Mouse (Mus musculus): ENCODE data around the gene Sorbs1.

Sorbs1 gene

DNA sequence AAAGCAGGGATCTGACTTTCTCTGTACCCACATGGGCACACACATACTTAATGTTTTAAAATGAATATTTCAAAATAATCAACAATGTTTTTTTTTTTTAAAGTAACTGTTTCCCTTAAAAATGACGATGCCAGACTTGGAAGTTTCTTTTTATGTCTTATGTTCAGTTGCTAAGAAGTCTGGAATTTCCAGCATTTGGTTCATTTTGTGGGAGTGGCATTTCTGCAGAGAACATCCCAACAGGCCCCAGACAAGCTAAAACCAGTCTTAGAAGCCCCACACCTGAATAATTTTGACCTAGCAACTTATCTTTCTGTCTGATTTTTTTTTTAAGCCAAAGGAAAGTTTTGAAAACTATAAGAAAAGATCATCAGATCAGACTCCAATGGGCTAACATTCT, 258.0 kb downstream of the Sorbs1 start:
- DNase-seq, result no peak

DNA sequence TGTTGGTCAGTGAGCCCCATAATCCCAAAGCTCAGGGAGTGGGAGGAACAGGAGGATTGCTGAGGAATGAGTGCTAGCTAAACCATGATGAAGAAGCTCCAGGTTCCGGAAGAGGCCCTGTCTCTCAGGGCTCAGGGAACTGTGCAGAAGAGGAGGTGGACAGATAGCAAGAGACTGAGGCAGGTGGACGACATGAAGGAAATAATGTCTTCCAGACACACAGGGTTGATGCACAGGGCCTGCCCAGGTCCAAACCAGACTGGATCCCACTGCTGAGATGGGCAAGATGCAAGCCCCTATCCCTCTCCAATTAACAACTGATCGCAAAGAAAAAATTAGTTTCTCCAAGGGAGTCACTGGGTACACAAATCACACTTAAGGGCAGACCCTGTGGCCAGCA, 258.8 kb downstream of the Sorbs1 start:
- DNase-seq, result no peak

DNA sequence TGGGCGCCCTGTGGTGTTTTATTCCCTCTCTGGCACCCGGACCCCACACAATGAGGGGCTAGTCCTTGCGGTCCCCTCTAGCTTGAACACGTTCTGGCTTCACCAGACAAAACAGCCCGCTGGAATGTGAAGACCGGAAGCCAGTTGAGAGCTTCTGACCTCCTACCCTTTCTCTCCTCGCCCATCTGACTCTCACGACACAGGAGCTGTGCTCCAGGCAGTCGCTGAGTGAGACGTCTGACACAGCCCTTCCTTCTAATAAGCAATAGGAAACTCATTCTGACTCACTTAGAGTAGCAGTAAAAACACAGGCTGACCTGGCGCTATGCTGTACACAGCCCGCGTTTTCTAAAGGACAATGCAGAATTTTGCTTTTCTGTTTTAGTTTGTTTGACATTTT, 259.8 kb downstream of the Sorbs1 start:
- no peak for DNase-seq

DNA sequence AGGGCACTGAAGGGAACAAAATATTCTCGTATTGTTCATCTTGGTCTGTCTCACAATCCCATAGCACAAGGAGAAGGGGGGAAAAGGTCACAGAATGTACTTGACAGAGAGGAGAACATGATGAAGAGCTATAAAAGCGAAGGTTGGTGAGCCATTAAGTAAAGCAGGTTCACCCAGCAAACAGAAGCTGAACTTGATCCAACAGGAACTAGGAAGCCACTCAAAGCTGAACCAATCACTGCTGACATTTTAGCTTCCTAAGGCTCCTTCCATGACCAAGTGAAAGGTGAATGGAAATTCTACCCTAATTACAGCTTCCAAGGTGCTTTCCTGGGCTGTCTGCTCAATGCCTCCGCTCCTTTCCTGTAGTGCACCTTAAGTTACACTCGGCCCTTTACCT, 262.5 kb downstream of the Sorbs1 start:
- DNase-seq, result no peak

DNA sequence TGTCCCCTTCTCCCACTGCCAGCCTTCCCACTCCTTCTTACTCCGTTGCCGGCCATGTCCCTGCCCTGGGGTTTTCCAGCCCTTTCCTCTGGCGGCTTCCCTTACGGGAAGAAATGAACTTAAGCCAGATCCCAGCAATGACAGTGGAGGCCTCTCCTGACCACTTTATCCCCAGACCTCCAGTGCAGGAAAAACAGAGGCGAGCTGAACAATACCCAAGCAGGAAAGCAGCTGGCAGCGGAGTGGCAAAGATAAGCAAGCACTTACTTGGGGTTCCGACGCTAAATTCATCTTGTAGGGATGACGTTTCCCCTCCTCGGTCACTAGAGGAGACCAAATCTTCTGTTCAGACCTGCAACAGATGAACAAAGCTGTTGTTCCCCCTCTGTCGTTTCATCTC, 264.2 kb downstream of the Sorbs1 start:
- DNase-seq, result no peak

DNA sequence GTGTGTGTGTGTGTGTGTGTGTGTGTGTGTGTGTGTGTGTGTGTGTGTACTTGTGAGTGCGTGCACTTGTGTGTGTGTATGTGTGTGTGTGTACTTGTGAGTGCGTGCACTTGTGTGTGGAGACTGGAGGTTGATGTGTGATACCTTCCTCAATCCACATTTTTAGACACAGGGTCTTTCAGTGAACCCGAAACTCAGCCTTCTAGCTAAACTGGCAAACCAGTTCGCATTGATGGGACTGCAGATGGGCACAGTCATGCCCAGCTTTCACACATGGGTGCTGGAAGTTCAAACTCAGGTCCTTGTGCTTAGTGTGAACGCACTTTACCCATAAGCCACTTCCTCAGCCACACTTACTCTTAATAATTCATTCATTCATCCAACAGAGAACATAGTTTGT, 265.1 kb downstream of the Sorbs1 start:
- DNase-seq, result no peak

DNA sequence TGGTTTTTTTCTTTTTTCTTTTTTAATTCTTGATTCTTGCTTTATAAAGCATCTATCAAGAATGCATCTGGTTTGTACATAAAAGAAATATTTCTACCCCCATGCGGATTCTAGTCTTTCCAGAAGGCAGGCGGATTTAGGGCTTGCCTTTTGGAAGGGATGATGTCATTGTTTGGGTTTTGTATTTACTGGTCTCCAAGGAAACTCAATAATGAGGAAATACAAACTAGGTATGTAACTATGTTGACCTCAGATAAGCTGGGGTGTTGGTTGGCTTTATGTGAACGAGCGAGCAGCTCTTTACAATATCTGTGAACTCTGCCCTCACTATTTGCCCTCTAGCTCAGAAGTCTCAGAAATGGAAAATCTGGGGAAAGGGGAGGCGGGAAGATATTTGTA, 266.3 kb downstream of the Sorbs1 start:
- no peak for DNase-seq

DNA sequence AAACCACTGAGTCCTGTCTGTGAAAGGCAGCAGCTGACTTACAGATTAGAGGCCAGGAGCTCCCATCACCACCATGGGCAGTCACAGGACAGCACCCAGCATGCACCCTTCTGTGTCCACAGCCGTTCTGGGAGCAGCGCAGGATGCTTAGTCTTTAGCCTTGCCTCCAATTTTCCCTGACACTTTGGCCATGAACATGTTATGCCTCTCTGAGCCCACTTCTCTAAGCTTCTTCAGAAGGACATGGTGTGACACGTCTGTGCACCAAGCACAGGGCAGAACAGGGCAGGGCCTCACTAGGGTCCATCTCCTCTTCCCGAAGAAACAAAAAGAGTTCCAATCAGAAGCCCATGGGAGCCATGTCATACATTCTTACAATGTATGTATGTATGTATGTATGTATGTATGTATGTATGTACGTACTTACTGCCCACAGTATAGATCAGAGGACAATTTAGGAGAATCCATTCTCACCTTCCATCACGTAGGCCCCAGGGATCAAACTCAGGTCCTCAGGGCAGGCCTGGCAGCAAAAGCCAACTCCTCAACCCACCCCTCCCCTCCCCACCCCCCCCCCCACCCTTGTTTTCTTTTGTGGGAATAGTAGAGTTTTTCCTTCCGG, 266.8 kb downstream of the Sorbs1 start:
- DNase-seq, result no peak

Measured in kidney, postnatal 36 days (tissue).